Mouse (Mus musculus): ENCODE data around the gene Olfr1382. TPM values are rescaled to one million over a fixed set of nuclear protein-coding genes. Genes with fewer than 3 reads are reported as not detected.

The Olfr1382 gene
- polyA plus RNA-seq (2015; fragmentation: Illumina TruSeq; extraction: RNeasy Lipid Tissue Mini Kit (QIAGEN cat#74804); ENCODE audit: insufficient read depth, low read depth, low replicate concordance): not detected

GRCm38 (mm10) chr11:49527947-49528346 is at the start of gene Olfr1382:
TSS of gene Olfr1382 (plus strand) at chr11:49528247.

GRCm38 (mm10) chr11:49488770-49489169 is 39.3 kb upstream of the Olfr1382 start, which contains the start of gene Olfr1385:
TSS of gene Olfr1385 (plus strand) at chr11:49489070.

GRCm38 (mm10) chr11:49519348-49519747 is 8.7 kb upstream of the Olfr1382 start, which contains the start of gene Olfr1383:
TSS of gene Olfr1383 (plus strand) at chr11:49519648.

GRCm38 (mm10) chr11:49543149-49543548 is 15.1 kb downstream of the Olfr1382 start, which contains the start of gene Olfr1381:
TSS of gene Olfr1381 (plus strand) at chr11:49543449.

GRCm38 (mm10) chr11:49556578-49556977 is 28.5 kb downstream of the Olfr1382 start, which contains the start of gene Olfr1380:
TSS of gene Olfr1380 (plus strand) at chr11:49556878.

Other genes starting within 250 kb of the Olfr1382 start
- gene Olfr1393, start 249.9 kb upstream of the Olfr1382 start, polyA plus RNA-seq (2015; fragmentation: Illumina TruSeq; extraction: RNeasy Lipid Tissue Mini Kit (QIAGEN cat#74804); ENCODE audit: insufficient read depth, low read depth, low replicate concordance): 0.37 TPM
- not detected for gene Olfr1392, start 243.0 kb upstream of the Olfr1382 start, polyA plus RNA-seq (2015; fragmentation: Illumina TruSeq; extraction: RNeasy Lipid Tissue Mini Kit (QIAGEN cat#74804); ENCODE audit: insufficient read depth, low read depth, low replicate concordance)
- gene Olfr10, start 223.5 kb upstream of the Olfr1382 start, polyA plus RNA-seq (2015; fragmentation: Illumina TruSeq; extraction: RNeasy Lipid Tissue Mini Kit (QIAGEN cat#74804); ENCODE audit: insufficient read depth, low read depth, low replicate concordance): not detected
- not detected for gene Olfr1391, start 205.5 kb upstream of the Olfr1382 start, polyA plus RNA-seq (2015; fragmentation: Illumina TruSeq; extraction: RNeasy Lipid Tissue Mini Kit (QIAGEN cat#74804); ENCODE audit: insufficient read depth, low read depth, low replicate concordance)
- not detected for gene Olfr1390, start 193.1 kb upstream of the Olfr1382 start, polyA plus RNA-seq (2015; fragmentation: Illumina TruSeq; extraction: RNeasy Lipid Tissue Mini Kit (QIAGEN cat#74804); ENCODE audit: insufficient read depth, low read depth, low replicate concordance)
- not detected for gene Olfr1389, start 105.2 kb upstream of the Olfr1382 start, polyA plus RNA-seq (2015; fragmentation: Illumina TruSeq; extraction: RNeasy Lipid Tissue Mini Kit (QIAGEN cat#74804); ENCODE audit: insufficient read depth, low read depth, low replicate concordance)
- not detected for gene Olfr1388, start 91.6 kb upstream of the Olfr1382 start, polyA plus RNA-seq (2015; fragmentation: Illumina TruSeq; extraction: RNeasy Lipid Tissue Mini Kit (QIAGEN cat#74804); ENCODE audit: insufficient read depth, low read depth, low replicate concordance)
- gene Olfr1387, start 72.9 kb upstream of the Olfr1382 start, polyA plus RNA-seq (2015; fragmentation: Illumina TruSeq; extraction: RNeasy Lipid Tissue Mini Kit (QIAGEN cat#74804); ENCODE audit: insufficient read depth, low read depth, low replicate concordance): not detected
- not detected for gene Olfr1386, start 63.2 kb upstream of the Olfr1382 start, polyA plus RNA-seq (2015; fragmentation: Illumina TruSeq; extraction: RNeasy Lipid Tissue Mini Kit (QIAGEN cat#74804); ENCODE audit: insufficient read depth, low read depth, low replicate concordance)
- not detected for gene Olfr1385, start 39.2 kb upstream of the Olfr1382 start, polyA plus RNA-seq (2015; fragmentation: Illumina TruSeq; extraction: RNeasy Lipid Tissue Mini Kit (QIAGEN cat#74804); ENCODE audit: insufficient read depth, low read depth, low replicate concordance)
- gene Olfr1384, start 21.5 kb upstream of the Olfr1382 start, polyA plus RNA-seq (2015; fragmentation: Illumina TruSeq; extraction: RNeasy Lipid Tissue Mini Kit (QIAGEN cat#74804); ENCODE audit: insufficient read depth, low read depth, low replicate concordance): not detected
- gene Olfr1383, start 8.6 kb upstream of the Olfr1382 start, polyA plus RNA-seq (2015; fragmentation: Illumina TruSeq; extraction: RNeasy Lipid Tissue Mini Kit (QIAGEN cat#74804); ENCODE audit: insufficient read depth, low read depth, low replicate concordance): not detected
- gene Olfr1381, start 15.2 kb downstream of the Olfr1382 start, polyA plus RNA-seq (2015; fragmentation: Illumina TruSeq; extraction: RNeasy Lipid Tissue Mini Kit (QIAGEN cat#74804); ENCODE audit: insufficient read depth, low read depth, low replicate concordance): not detected
- gene Olfr1380, start 28.6 kb downstream of the Olfr1382 start, polyA plus RNA-seq (2015; fragmentation: Illumina TruSeq; extraction: RNeasy Lipid Tissue Mini Kit (QIAGEN cat#74804); ENCODE audit: insufficient read depth, low read depth, low replicate concordance): not detected
- gene Flt4, start 81.0 kb downstream of the Olfr1382 start, polyA plus RNA-seq (2015; fragmentation: Illumina TruSeq; extraction: RNeasy Lipid Tissue Mini Kit (QIAGEN cat#74804); ENCODE audit: insufficient read depth, low read depth, low replicate concordance): 5.3 TPM
- not detected for gene Scgb3a1, start 135.4 kb downstream of the Olfr1382 start, polyA plus RNA-seq (2015; fragmentation: Illumina TruSeq; extraction: RNeasy Lipid Tissue Mini Kit (QIAGEN cat#74804); ENCODE audit: insufficient read depth, low read depth, low replicate concordance)
- 10.2 TPM for gene Cnot6, start 184.5 kb downstream of the Olfr1382 start, polyA plus RNA-seq (2015; fragmentation: Illumina TruSeq; extraction: RNeasy Lipid Tissue Mini Kit (QIAGEN cat#74804); ENCODE audit: insufficient read depth, low read depth, low replicate concordance)

Measured in pancreas, adult 10 weeks (tissue).